Mouse (Mus musculus) forebrain, postnatal 0 days (tissue): ENCODE measurements at regions not wholly inside any gene's neighbourhood (a gene's known extent, or its start where the extent isn't known, plus 50 kb on each side); places are given as distances from the start of the nearest gene placed in this dataset.

Experiments
- ATAC-seq: fragments of 200-750 bp; cut with Nextera tagmentation; 2 replicates; pipeline ENCODE4 v1.8.0; 2017; ENCODE audit warnings: mild to moderate bottlenecking, moderate library complexity
- DNase-seq: peaks from one replicate; pipeline ENCODE4 v3.0.0-alpha.2; 2015
- H3K27ac ChIP-seq: fragments of 300-500 bp; sonication (generic); 2 replicates; pipeline ENCODE4 v1.5.1; 2014; ENCODE audit warnings: low read depth, mild to moderate bottlenecking, antibody characterized with exemption, low read length, moderate library complexity, mixed read lengths
- H3K27me3 ChIP-seq: fragments of 300-500 bp; sonication (generic); 2 replicates; pipeline ENCODE4 v1.6.1; 2014; ENCODE audit warnings: mild to moderate bottlenecking, low read length, mixed read lengths; ENCODE audit not compliant: insufficient read depth
- H3K36me3 ChIP-seq: fragments of 300-500 bp; sonication (generic); 2 replicates; pipeline ENCODE4 v1.6.1; 2014; ENCODE audit warnings: mild to moderate bottlenecking, moderate library complexity; ENCODE audit not compliant: insufficient read depth
- H3K4me1 ChIP-seq: fragments of 300-500 bp; sonication (generic); 2 replicates; pipeline ENCODE4 v1.6.1; 2014; ENCODE audit warnings: antibody characterized with exemption; ENCODE audit not compliant: insufficient read depth
- H3K4me2 ChIP-seq: fragments of 300-500 bp; sonication (generic); 2 replicates; pipeline ENCODE4 v1.6.1; 2014; ENCODE audit warnings: low read depth, mild to moderate bottlenecking, moderate library complexity
- H3K4me3 ChIP-seq: fragments of 300-500 bp; sonication (generic); 2 replicates; pipeline ENCODE4 v1.5.1; 2014; ENCODE audit warnings: low read depth, low read length, mixed read lengths
- H3K9ac ChIP-seq: fragments of 300-500 bp; sonication (generic); 2 replicates; pipeline ENCODE4 v1.6.1; 2014; ENCODE audit warnings: mild to moderate bottlenecking
- H3K9me3 ChIP-seq: fragments of 300-500 bp; sonication (generic); 2 replicates; pipeline ENCODE4 v1.6.1; 2016; ENCODE audit warnings: low read length
- CTCF ChIP-seq: sonication (generic); IDR thresholded peaks from 2 replicates; pipeline ENCODE4 v1.5.1; 2016; ENCODE audit warnings: antibody characterized with exemption, control low read depth, low read depth
- WGBS: fragments of 180-500 bp; shearing (Covaris S2); extraction: QIAGEN DNeasy Blood & Tissue Kit; methylation state at CpG from one replicate; pipeline ENCODE4 v1.1.7; 2014; 5-methylcytosine and 5-hydroxymethylcytosine counted together

GRCm38 (mm10) chr1:168783851-168784250 is 351.8 kb upstream of the Pbx1 start:
- H3K27me3 ChIP-seq, result no peaks in the 10 kb centered on the region
- DNase-seq (no peak), ATAC-seq (no peak)
- H3K27ac ChIP-seq, result no peak overlapping the region
- no peaks in the 10 kb centered on the region for H3K4me1 ChIP-seq
- no peak overlapping the region for H3K9ac ChIP-seq
- H3K4me3 ChIP-seq, result no peak overlapping the region
- TF ChIP-seq CTCF, result no peak
- H3K4me2 ChIP-seq, result no peak overlapping the region
- H3K9me3 ChIP-seq, result no peaks in the 10 kb centered on the region
- H3K36me3 ChIP-seq, result no peaks in the 10 kb centered on the region

- no peaks in the 10 kb centered on the region for H3K27me3 ChIP-seq
- H3K27ac ChIP-seq, result no peak overlapping the region
- no peaks in the 10 kb centered on the region for H3K9me3 ChIP-seq
- DNase-seq (peak; percentile 20), ATAC-seq (no peak)
- no peaks in the 10 kb centered on the region for H3K36me3 ChIP-seq
- H3K4me1 ChIP-seq, result no peaks in the 10 kb centered on the region
- TF ChIP-seq CTCF, result no peak
- H3K9ac ChIP-seq, result no peak overlapping the region
- 68% methylated on average over 6 of the region's 6 CpGs for WGBS
- no peak overlapping the region for H3K4me2 ChIP-seq
- no peak overlapping the region for H3K4me3 ChIP-seq
These were observed 332.4 kb upstream of the Pbx1 start for GRCm38 (mm10) chr1:168764368-168764895.

- TF ChIP-seq CTCF, result no peak
- Histone ChIP-seq H3K9me3 (no peaks in the 10 kb centered on the region), H3K36me3 (no peaks in the 10 kb centered on the region), H3K27me3 (no peaks in the 10 kb centered on the region), H3K4me2 (no peak overlapping the region), H3K4me3 (no peak overlapping the region), H3K27ac (no peak overlapping the region), H3K9ac (no peak overlapping the region), H3K4me1 (no peaks in the 10 kb centered on the region)
- 94% methylated on average over 2 of the region's 2 CpGs for WGBS
- no peak for ATAC-seq
- no peak for DNase-seq
These were observed 329.0 kb upstream of the Pbx1 start for GRCm38 (mm10) chr1:168761095-168761494.

- H3K9ac ChIP-seq, result no peak overlapping the region
- no peak for TF ChIP-seq CTCF
- H3K4me3 ChIP-seq, result no peak overlapping the region
- no peaks in the 10 kb centered on the region for H3K4me1 ChIP-seq
- H3K36me3 ChIP-seq, result no peaks in the 10 kb centered on the region
- no peak overlapping the region for H3K27ac ChIP-seq
- no peaks in the 10 kb centered on the region for H3K27me3 ChIP-seq
- H3K9me3 ChIP-seq, result no peaks in the 10 kb centered on the region
- ATAC-seq, result peak; percentile 48
- peak; percentile 20 for DNase-seq
- no peak overlapping the region for H3K4me2 ChIP-seq
- WGBS, result 15% methylated on average over 1 of the region's 1 CpGs
These were observed 328.2 kb upstream of the Pbx1 start for GRCm38 (mm10) chr1:168760239-168760638.

- no peaks in the 10 kb centered on the region for H3K9me3 ChIP-seq
- TF ChIP-seq CTCF, result no peak
- no peaks in the 10 kb centered on the region for H3K27me3 ChIP-seq
- 87% methylated on average over 2 of the region's 2 CpGs for WGBS
- no peak overlapping the region for H3K9ac ChIP-seq
- no peak overlapping the region for H3K4me3 ChIP-seq
- no peaks in the 10 kb centered on the region for H3K4me1 ChIP-seq
- H3K4me2 ChIP-seq, result no peak overlapping the region
- no peaks in the 10 kb centered on the region for H3K36me3 ChIP-seq
- no peak overlapping the region for H3K27ac ChIP-seq
- no peak for DNase-seq
- no peak for ATAC-seq
These were observed 326.8 kb upstream of the Pbx1 start for GRCm38 (mm10) chr1:168758835-168759234.

GRCm38 (mm10) chr1:168754196-168754595 is 322.1 kb upstream of the Pbx1 start:
- Histone ChIP-seq H3K36me3 (no peaks in the 10 kb centered on the region), H3K4me3 (no peak overlapping the region), H3K4me1 (no peaks in the 10 kb centered on the region), H3K9me3 (no peaks in the 10 kb centered on the region), H3K9ac (no peak overlapping the region), H3K27ac (no peak overlapping the region), H3K27me3 (no peaks in the 10 kb centered on the region), H3K4me2 (no peak overlapping the region)
- ATAC-seq (no peak), DNase-seq (no peak)
- TF ChIP-seq CTCF, result no peak
- 81% methylated on average over 7 of the region's 7 CpGs for WGBS

- Histone ChIP-seq H3K27ac (no peak overlapping the region), H3K4me1 (no peaks in the 10 kb centered on the region), H3K36me3 (no peaks in the 10 kb centered on the region), H3K4me3 (no peak overlapping the region), H3K9me3 (no peaks in the 10 kb centered on the region), H3K27me3 (no peaks in the 10 kb centered on the region), H3K9ac (no peak overlapping the region), H3K4me2 (no peak overlapping the region)
- ATAC-seq, result no peak
- DNase-seq, result no peak
- WGBS, result 97% methylated on average over 1 of the region's 1 CpGs
- no peak for TF ChIP-seq CTCF
These were observed 311.4 kb upstream of the Pbx1 start for GRCm38 (mm10) chr1:168743435-168743834.

GRCm38 (mm10) chr1:168738005-168738404 is 305.9 kb upstream of the Pbx1 start:
- Histone ChIP-seq H3K9me3 (no peaks in the 10 kb centered on the region), H3K4me3 (no peak overlapping the region), H3K27ac (no peak overlapping the region), H3K4me2 (no peak overlapping the region), H3K4me1 (no peaks in the 10 kb centered on the region), H3K36me3 (no peaks in the 10 kb centered on the region), H3K9ac (no peak overlapping the region), H3K27me3 (no peaks in the 10 kb centered on the region)
- no peak for TF ChIP-seq CTCF
- DNase-seq (no peak), ATAC-seq (no peak)
- 90% methylated on average over 3 of the region's 3 CpGs for WGBS
